Mouse (Mus musculus): ENCODE results near the gene Plcd1. TPM values are rescaled to one million over a fixed set of nuclear protein-coding genes. Genes with fewer than 3 reads are reported as not detected.
A peak's percentile ranks its signal among the peaks of the same experiment; 100 is the strongest.

The Plcd1 gene
- polyA plus RNA-seq, 1 experiment from 2014 or later, result 23.8 TPM

DNA sequence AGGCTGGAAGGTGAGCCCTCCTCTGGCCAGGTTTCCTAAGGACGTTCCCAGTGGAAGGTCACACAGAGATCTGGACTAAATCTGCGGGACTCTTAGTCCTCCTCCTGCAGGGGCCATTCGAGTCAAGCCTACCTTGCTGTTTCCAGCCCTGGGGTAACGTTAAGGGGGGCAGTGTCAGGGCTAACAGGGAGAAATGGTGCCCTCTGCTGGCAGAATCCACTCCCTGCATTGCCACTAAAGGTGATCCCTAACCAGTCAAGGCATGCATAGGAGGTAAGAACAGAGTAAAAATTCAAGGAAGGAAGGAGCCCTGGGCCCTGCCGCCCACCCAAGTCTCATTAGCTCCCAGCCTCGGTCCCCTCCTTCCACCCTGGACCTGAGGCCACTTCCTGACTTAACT is 25.7 kb downstream of the Plcd1 start:
- no peak overlapping the region for H3K9ac ChIP-seq (ENCODE audit: low read length)
- H3K9me3 ChIP-seq (replicated peaks; ENCODE audit: control insufficient read depth, low read length), result no peaks in the 10 kb centered on the region
- H3K27ac ChIP-seq (ENCODE audit: low read length), result no peak overlapping the region
- peak; percentile 19; the same call in 1 of the 2 replicates for ATAC-seq (replicated peaks; ENCODE audit: extremely low read depth, insufficient read depth, low FRiP score)
- H3K4me1 ChIP-seq (ENCODE audit: control insufficient read depth, insufficient read depth, low read length), result peaks cover 7% of the 10 kb centered on the region; the same call in 1 of the 2 replicates
- H3K27me3 ChIP-seq (ENCODE audit: control insufficient read depth, insufficient read depth, low read length), result no peaks in the 10 kb centered on the region
- WGBS, result under 1% methylated on average over 6 of the region's 6 CpGs
- no peak overlapping the region for H3K4me2 ChIP-seq (ENCODE audit: low read depth, low read length)
- peaks cover 10% of the 10 kb centered on the region for H3K36me3 ChIP-seq (ENCODE audit: control insufficient read depth, insufficient read depth)
- no peak overlapping the region for H3K4me3 ChIP-seq (ENCODE audit: low read length)

GRCm38 (mm10) chr9:119064296-119064695 is 29.0 kb downstream of the Plcd1 start:
- Histone ChIP-seq H3K4me3 (ENCODE audit: low read length) (no peak overlapping the region), H3K27ac (ENCODE audit: low read length) (no peak overlapping the region), H3K4me1 (ENCODE audit: control insufficient read depth, insufficient read depth, low read length) (0 out of 2 replicates have a peak, but pooled peaks cover 3% of the 10 kb centered on the region), H3K36me3 (ENCODE audit: control insufficient read depth, insufficient read depth) (no peaks in the 10 kb centered on the region), H3K4me2 (ENCODE audit: low read depth, low read length) (no peak overlapping the region), H3K27me3 (ENCODE audit: control insufficient read depth, insufficient read depth, low read length) (no peaks in the 10 kb centered on the region), H3K9ac (ENCODE audit: low read length) (no peak overlapping the region), H3K9me3 (replicated peaks; ENCODE audit: control insufficient read depth, low read length) (no peaks in the 10 kb centered on the region)
- 68% methylated on average over 4 of the region's 4 CpGs for WGBS
- ATAC-seq (replicated peaks; ENCODE audit: extremely low read depth, insufficient read depth, low FRiP score), result no peak

GRCm38 (mm10) chr9:119063036-119063644 is 30.2 kb downstream of the Plcd1 start:
- ATAC-seq (replicated peaks; ENCODE audit: extremely low read depth, insufficient read depth, low FRiP score), result no peak
- 35% methylated on average over 19 of the region's 19 CpGs for WGBS
- no peak overlapping the region for H3K9ac ChIP-seq (ENCODE audit: low read length)
- H3K4me2 ChIP-seq (ENCODE audit: low read depth, low read length), result peak overlapping the region; percentile 19; the same call in 1 of the 2 replicates
- H3K4me3 ChIP-seq (ENCODE audit: low read length), result no peak overlapping the region
- no peaks in the 10 kb centered on the region for H3K9me3 ChIP-seq (replicated peaks; ENCODE audit: control insufficient read depth, low read length)
- H3K4me1 ChIP-seq (ENCODE audit: control insufficient read depth, insufficient read depth, low read length), result peaks cover 2% of the 10 kb centered on the region; the same call in 1 of the 2 replicates
- no peaks in the 10 kb centered on the region for H3K27me3 ChIP-seq (ENCODE audit: control insufficient read depth, insufficient read depth, low read length)
- H3K27ac ChIP-seq (ENCODE audit: low read length), result no peak overlapping the region
- no peaks in the 10 kb centered on the region for H3K36me3 ChIP-seq (ENCODE audit: control insufficient read depth, insufficient read depth)

- no peak overlapping the region for H3K4me3 ChIP-seq (ENCODE audit: low read length)
- ATAC-seq (replicated peaks; ENCODE audit: extremely low read depth, insufficient read depth, low FRiP score), result no peak
- H3K36me3 ChIP-seq (ENCODE audit: control insufficient read depth, insufficient read depth), result no peaks in the 10 kb centered on the region
- H3K4me2 ChIP-seq (ENCODE audit: low read depth, low read length), result no peak overlapping the region
- H3K27me3 ChIP-seq (ENCODE audit: control insufficient read depth, insufficient read depth, low read length), result no peaks in the 10 kb centered on the region
- peaks cover 2% of the 10 kb centered on the region; the same call in 1 of the 2 replicates for H3K4me1 ChIP-seq (ENCODE audit: control insufficient read depth, insufficient read depth, low read length)
- H3K9me3 ChIP-seq (replicated peaks; ENCODE audit: control insufficient read depth, low read length), result no peaks in the 10 kb centered on the region
- H3K9ac ChIP-seq (ENCODE audit: low read length), result no peak overlapping the region
- H3K27ac ChIP-seq (ENCODE audit: low read length), result no peak overlapping the region
- 88% methylated on average over 10 of the region's 10 CpGs for WGBS
Observed at GRCm38 (mm10) chr9:119060701-119061100, 32.6 kb downstream of the Plcd1 start.

DNA sequence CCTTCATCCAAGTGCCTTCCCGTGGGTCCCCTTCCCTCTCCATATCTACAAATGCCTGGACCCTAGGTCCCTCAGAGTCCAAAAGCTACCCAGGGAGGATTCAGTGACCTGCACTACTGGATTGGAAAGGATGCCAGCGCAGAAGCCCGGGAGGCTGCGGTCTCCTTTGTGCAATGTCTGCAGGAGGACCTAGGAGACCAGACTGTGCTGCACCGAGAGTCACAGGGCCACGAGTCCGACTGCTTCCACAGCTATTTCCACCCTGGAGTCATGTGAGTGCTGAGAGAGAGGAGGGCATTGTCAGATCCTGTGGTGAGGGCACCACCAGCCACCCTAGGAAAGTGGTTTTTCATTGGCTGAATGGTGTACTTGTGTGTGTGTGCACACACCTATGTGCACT is 35.1 kb downstream of the Plcd1 start:
- no peaks in the 10 kb centered on the region for H3K27me3 ChIP-seq (ENCODE audit: control insufficient read depth, insufficient read depth, low read length)
- H3K4me2 ChIP-seq (ENCODE audit: low read depth, low read length), result no peak overlapping the region
- no peaks in the 10 kb centered on the region; the same call in 1 of the 2 replicates for H3K4me1 ChIP-seq (ENCODE audit: control insufficient read depth, insufficient read depth, low read length)
- no peak overlapping the region for H3K27ac ChIP-seq (ENCODE audit: low read length)
- ATAC-seq (replicated peaks; ENCODE audit: extremely low read depth, insufficient read depth, low FRiP score), result no peak
- no peak overlapping the region for H3K4me3 ChIP-seq (ENCODE audit: low read length)
- no peak overlapping the region for H3K9ac ChIP-seq (ENCODE audit: low read length)
- H3K36me3 ChIP-seq (ENCODE audit: control insufficient read depth, insufficient read depth), result no peaks in the 10 kb centered on the region
- H3K9me3 ChIP-seq (replicated peaks; ENCODE audit: control insufficient read depth, low read length), result no peaks in the 10 kb centered on the region
- 73% methylated on average over 7 of the region's 7 CpGs for whole genome bisulfite sequencing

- Histone ChIP-seq H3K27ac (ENCODE audit: low read length) (no peak overlapping the region), H3K9me3 (replicated peaks; ENCODE audit: control insufficient read depth, low read length) (no peaks in the 10 kb centered on the region), H3K36me3 (ENCODE audit: control insufficient read depth, insufficient read depth) (no peaks in the 10 kb centered on the region), H3K27me3 (ENCODE audit: control insufficient read depth, insufficient read depth, low read length) (no peaks in the 10 kb centered on the region), H3K4me3 (ENCODE audit: low read length) (no peak overlapping the region), H3K4me1 (ENCODE audit: control insufficient read depth, insufficient read depth, low read length) (peaks cover 14% of the 10 kb centered on the region), H3K4me2 (ENCODE audit: low read depth, low read length) (no peak overlapping the region), H3K9ac (ENCODE audit: low read length) (no peak overlapping the region)
- 80% methylated on average over 4 of the region's 4 CpGs for WGBS
- no peak for ATAC-seq (replicated peaks; ENCODE audit: extremely low read depth, insufficient read depth, low FRiP score)
Observed at GRCm38 (mm10) chr9:119055336-119055735, 38.0 kb downstream of the Plcd1 start.

DNA sequence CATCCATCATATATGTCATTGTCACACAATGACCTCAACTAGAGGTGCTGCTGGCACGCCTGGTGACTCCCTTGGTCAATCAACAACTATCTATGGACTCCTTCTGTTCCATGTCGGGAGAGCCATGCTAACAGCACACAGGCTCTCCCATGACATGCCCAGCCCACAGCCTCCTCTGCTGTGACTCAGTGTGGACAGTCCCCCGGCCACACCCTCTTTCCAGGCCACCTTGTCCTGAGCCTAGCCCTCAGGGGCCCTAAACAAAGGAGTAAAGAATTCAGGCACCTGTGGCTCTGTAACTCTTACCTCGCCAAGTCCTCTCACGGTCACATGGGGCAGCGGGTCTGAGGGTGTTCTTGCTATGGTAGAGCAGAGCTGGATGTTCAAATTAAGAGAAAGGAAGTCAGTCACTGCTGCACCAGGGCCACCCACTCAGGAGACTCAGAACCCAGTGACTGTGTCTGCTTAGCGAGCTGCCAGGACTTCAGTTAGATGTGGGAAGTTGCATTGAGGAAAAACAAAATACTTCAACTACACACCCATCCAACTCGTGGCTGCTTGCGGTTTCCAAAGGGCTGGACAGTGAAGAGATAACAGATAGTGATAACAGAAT is 39.2 kb downstream of the Plcd1 start:
- WGBS, result 72% methylated on average over 9 of the region's 9 CpGs
- Histone ChIP-seq H3K4me1 (ENCODE audit: control insufficient read depth, insufficient read depth, low read length) (peaks cover 14% of the 10 kb centered on the region), H3K4me2 (ENCODE audit: low read depth, low read length) (no peak overlapping the region), H3K9me3 (replicated peaks; ENCODE audit: control insufficient read depth, low read length) (no peaks in the 10 kb centered on the region), H3K27ac (ENCODE audit: low read length) (no peak overlapping the region), H3K27me3 (ENCODE audit: control insufficient read depth, insufficient read depth, low read length) (no peaks in the 10 kb centered on the region), H3K9ac (ENCODE audit: low read length) (no peak overlapping the region), H3K36me3 (ENCODE audit: control insufficient read depth, insufficient read depth) (no peaks in the 10 kb centered on the region), H3K4me3 (ENCODE audit: low read length) (no peak overlapping the region)
- no peak for ATAC-seq (replicated peaks; ENCODE audit: extremely low read depth, insufficient read depth, low FRiP score)

DNA sequence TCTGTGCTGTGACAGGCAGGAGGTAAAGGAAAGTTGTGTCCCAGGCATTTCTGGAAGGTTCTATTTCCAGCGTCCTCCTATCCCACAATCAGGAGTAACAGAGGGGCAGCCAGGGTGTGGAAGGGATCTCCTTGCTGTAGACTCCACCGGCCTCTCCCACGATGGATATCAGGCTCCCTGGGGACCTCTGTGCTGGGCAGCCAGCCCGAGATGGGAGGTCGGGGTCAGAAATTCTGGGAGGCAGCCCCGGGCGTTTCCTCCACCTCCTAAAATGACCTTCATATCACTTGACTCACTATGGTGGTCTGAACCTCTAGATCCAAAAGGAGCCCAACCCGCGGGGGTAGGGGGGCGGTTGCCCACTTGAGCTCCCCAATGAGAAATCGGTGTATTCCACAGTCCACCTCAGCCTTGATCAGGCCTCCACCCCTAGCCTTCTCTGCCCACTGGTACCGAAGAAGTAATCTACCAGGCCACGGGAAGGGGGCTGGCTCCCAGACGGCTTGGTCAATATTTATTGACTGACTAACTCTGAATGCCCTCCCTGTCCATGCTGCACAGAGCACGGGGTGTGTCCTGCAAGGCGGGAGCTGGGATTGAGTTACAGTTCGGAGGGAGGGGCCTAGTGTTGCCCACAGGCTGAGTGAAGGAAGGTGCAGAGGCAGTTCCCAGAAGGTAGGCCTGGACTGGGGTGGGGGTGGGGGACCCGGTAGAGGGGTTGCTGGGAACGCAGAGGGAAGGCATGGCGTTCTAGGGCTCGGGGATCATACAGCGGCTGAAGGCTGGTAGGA is 41.0 kb downstream of the Plcd1 start, which contains the start of gene Vill:
TSS of gene Vill (plus strand) at position 625 of the 791 bp plus-strand sequence.
- H3K9ac ChIP-seq (ENCODE audit: low read length), result peak within 1 kb of the TSS; percentile 61
- no peaks in the 10 kb centered on the region for H3K36me3 ChIP-seq (ENCODE audit: control insufficient read depth, insufficient read depth)
- peak; percentile 91 for ATAC-seq (replicated peaks; ENCODE audit: extremely low read depth, insufficient read depth, low FRiP score)
- no peaks in the 10 kb centered on the region for H3K27me3 ChIP-seq (ENCODE audit: control insufficient read depth, insufficient read depth, low read length)
- H3K4me3 ChIP-seq (ENCODE audit: low read length), result peak within 1 kb of the TSS; percentile 47
- H3K4me1 ChIP-seq (ENCODE audit: control insufficient read depth, insufficient read depth, low read length), result peaks cover 14% of the 10 kb centered on the region
- peak within 1 kb of the TSS; percentile 72 for H3K4me2 ChIP-seq (ENCODE audit: low read depth, low read length)
- no peaks in the 10 kb centered on the region for H3K9me3 ChIP-seq (replicated peaks; ENCODE audit: control insufficient read depth, low read length)
- no peak within 1 kb of the TSS for H3K27ac ChIP-seq (ENCODE audit: low read length)
- 11% methylated on average over 22 of the region's 22 CpGs for WGBS

DNA sequence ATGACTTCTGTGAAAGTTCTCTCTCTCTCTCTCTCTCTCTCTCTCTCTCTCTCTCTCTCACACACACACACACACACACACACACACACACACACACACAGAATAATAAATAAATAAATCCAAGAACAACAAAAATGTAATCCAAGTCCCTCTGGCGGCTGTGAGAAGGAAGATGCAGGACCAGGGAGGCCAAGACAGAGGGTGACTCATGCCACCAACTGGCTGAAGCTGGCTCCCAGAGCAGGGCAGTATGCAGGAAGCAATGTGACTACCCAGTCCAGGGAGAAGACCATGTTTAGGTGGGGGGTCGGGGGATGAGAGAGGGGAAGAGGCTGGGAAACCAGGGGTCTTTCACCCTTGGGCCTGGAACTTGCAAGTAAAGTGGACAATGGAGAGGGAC is 42.1 kb downstream of the Plcd1 start:
- no peak overlapping the region for H3K9ac ChIP-seq (ENCODE audit: low read length)
- no peak overlapping the region for H3K27ac ChIP-seq (ENCODE audit: low read length)
- H3K4me1 ChIP-seq (ENCODE audit: control insufficient read depth, insufficient read depth, low read length), result peaks cover 14% of the 10 kb centered on the region
- no peaks in the 10 kb centered on the region for H3K36me3 ChIP-seq (ENCODE audit: control insufficient read depth, insufficient read depth)
- H3K4me3 ChIP-seq (ENCODE audit: low read length), result no peak overlapping the region
- H3K27me3 ChIP-seq (ENCODE audit: control insufficient read depth, insufficient read depth, low read length), result no peaks in the 10 kb centered on the region
- H3K4me2 ChIP-seq (ENCODE audit: low read depth, low read length), result no peak overlapping the region
- no peak for ATAC-seq (replicated peaks; ENCODE audit: extremely low read depth, insufficient read depth, low FRiP score)
- H3K9me3 ChIP-seq (replicated peaks; ENCODE audit: control insufficient read depth, low read length), result no peaks in the 10 kb centered on the region
- 58% methylated on average over 2 of the region's 2 CpGs for WGBS

Measured in heart, embryonic 16.5 days (tissue).